Mouse (Mus musculus): ENCODE data around the gene 5730480H06Rik. TPM values are rescaled to one million over a fixed set of nuclear protein-coding genes. Genes with fewer than 3 reads are reported as not detected.

5730480H06Rik gene
- polyA plus RNA-seq, 1 experiment from 2014 or later, result 26.7 TPM

DNA sequence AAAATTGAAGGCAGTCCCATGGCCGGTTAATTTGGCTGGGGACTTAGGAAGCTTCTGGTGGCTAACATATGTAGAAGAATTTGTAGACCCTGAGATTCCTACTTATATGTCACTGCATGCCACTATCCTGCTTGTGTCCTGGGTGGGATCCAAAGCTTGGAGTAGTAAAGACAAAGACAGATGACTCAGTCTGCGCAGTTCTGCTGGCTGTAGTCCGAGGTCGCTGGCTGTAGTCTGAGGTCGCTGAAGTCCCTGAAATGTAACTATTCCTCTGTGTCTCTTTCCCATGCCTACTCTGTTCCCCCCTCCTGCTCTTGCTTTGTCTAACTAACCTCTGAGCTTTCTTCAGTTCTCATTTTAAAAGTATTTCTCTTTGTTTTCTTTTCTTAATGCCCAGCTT lies 82.6 kb downstream of the 5730480H06Rik start:
- Histone ChIP-seq H3K9ac (ENCODE audit: low read length) (no peak overlapping the region), H3K4me3 (ENCODE audit: low read depth, low read length) (no peak overlapping the region), H3K9me3 (ENCODE audit: control insufficient read depth, low read length) (no peaks in the 10 kb centered on the region), H3K4me2 (no peak overlapping the region), H3K27me3 (ENCODE audit: control insufficient read depth, insufficient read depth, low read length) (no peaks in the 10 kb centered on the region), H3K4me1 (ENCODE audit: control insufficient read depth, insufficient read depth, low read length) (no peaks in the 10 kb centered on the region), H3K36me3 (ENCODE audit: control insufficient read depth, insufficient read depth, low read length) (no peaks in the 10 kb centered on the region), H3K27ac (ENCODE audit: low read depth, low read length) (no peak overlapping the region)
- WGBS, result 72% methylated on average over 5 of the region's 5 CpGs
- no peak for DNase-seq (ENCODE audit: low spot score, missing footprints)
- ATAC-seq (ENCODE audit: low FRiP score), result no peak

DNA sequence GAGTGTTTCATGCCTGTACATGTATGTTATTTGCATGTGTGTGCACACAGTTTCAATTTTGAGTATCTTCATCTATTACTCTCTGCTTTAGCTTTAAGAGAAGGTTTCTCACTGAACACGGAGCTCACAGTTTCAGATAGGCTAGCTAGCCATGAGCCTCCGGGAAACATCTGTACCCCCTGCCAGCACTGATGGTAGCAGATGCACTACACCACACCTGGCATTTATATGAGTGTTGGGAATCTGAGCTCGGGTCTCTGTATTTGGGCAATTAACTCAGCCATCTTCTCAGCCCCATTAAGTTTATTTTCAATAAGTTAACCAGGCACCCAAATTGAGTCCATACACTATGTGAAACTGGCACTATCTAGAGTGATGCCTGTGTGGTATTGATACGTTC lies 83.7 kb downstream of the 5730480H06Rik start:
- Histone ChIP-seq H3K27ac (ENCODE audit: low read depth, low read length) (no peak overlapping the region), H3K4me1 (ENCODE audit: control insufficient read depth, insufficient read depth, low read length) (no peaks in the 10 kb centered on the region), H3K27me3 (ENCODE audit: control insufficient read depth, insufficient read depth, low read length) (no peaks in the 10 kb centered on the region), H3K4me3 (ENCODE audit: low read depth, low read length) (no peak overlapping the region), H3K9ac (ENCODE audit: low read length) (no peak overlapping the region), H3K4me2 (no peak overlapping the region), H3K36me3 (ENCODE audit: control insufficient read depth, insufficient read depth, low read length) (no peaks in the 10 kb centered on the region), H3K9me3 (ENCODE audit: control insufficient read depth, low read length) (no peaks in the 10 kb centered on the region)
- ATAC-seq (ENCODE audit: low FRiP score) (no peak), DNase-seq (ENCODE audit: low spot score, missing footprints) (no peak)
- WGBS, result 87% methylated on average over 4 of the region's 4 CpGs

DNA sequence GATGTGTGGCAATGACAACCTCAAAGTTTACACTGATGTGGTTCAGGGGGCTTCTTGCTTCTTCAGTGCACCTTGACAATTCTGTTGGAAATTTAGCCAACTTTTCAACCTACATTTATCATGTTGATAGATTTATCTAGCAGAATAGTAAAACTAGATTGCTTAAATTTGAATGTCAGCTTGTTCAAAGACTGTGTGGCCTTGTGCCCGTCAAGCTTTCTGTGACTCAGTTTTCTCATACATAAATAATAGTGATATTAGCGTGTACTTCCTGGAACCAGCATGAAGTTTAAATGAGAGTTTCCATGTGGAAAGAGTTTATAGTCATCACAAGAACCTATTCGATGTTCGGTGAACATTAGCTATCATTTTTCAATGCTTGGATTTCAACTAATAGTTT lies 84.5 kb downstream of the 5730480H06Rik start:
- Histone ChIP-seq H3K4me2 (no peak overlapping the region), H3K36me3 (ENCODE audit: control insufficient read depth, insufficient read depth, low read length) (no peaks in the 10 kb centered on the region), H3K4me3 (ENCODE audit: low read depth, low read length) (no peak overlapping the region), H3K4me1 (ENCODE audit: control insufficient read depth, insufficient read depth, low read length) (no peaks in the 10 kb centered on the region), H3K9me3 (ENCODE audit: control insufficient read depth, low read length) (no peaks in the 10 kb centered on the region), H3K27ac (ENCODE audit: low read depth, low read length) (no peak overlapping the region), H3K27me3 (ENCODE audit: control insufficient read depth, insufficient read depth, low read length) (no peaks in the 10 kb centered on the region), H3K9ac (ENCODE audit: low read length) (no peak overlapping the region)
- DNase-seq (ENCODE audit: low spot score, missing footprints) (no peak), ATAC-seq (ENCODE audit: low FRiP score) (no peak)
- WGBS, result 97% methylated on average over 4 of the region's 4 CpGs

DNA sequence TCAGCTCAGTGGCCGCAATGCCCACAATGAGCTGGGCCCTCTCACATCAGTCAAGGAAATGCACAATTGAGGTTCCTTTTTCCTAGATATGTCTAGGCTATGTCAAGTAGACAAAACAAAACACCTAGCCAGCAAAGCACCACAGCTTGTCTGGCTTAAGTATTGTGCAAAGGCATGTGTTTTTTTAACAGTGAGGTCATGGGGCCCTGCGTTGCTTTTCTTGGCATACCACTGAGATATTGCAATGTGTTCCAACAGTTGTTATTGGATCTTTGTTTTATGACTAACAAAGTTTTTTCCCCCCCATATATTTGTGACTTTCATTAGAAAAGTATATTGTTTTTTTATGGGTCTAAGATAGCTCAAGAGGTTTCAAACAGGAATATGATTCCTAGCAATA lies 92.0 kb downstream of the 5730480H06Rik start:
- no peaks in the 10 kb centered on the region for H3K36me3 ChIP-seq (ENCODE audit: control insufficient read depth, insufficient read depth, low read length)
- ATAC-seq (ENCODE audit: low FRiP score) (no peak), DNase-seq (ENCODE audit: low spot score, missing footprints) (no peak)
- no peak overlapping the region for H3K4me3 ChIP-seq (ENCODE audit: low read depth, low read length)
- no peaks in the 10 kb centered on the region for H3K4me1 ChIP-seq (ENCODE audit: control insufficient read depth, insufficient read depth, low read length)
- WGBS, result 83% methylated on average over 2 of the region's 2 CpGs
- H3K9me3 ChIP-seq (ENCODE audit: control insufficient read depth, low read length), result no peaks in the 10 kb centered on the region
- H3K27me3 ChIP-seq (ENCODE audit: control insufficient read depth, insufficient read depth, low read length), result no peaks in the 10 kb centered on the region
- no peak overlapping the region for H3K27ac ChIP-seq (ENCODE audit: low read depth, low read length)
- no peak overlapping the region for H3K9ac ChIP-seq (ENCODE audit: low read length)
- H3K4me2 ChIP-seq, result no peak overlapping the region

DNA sequence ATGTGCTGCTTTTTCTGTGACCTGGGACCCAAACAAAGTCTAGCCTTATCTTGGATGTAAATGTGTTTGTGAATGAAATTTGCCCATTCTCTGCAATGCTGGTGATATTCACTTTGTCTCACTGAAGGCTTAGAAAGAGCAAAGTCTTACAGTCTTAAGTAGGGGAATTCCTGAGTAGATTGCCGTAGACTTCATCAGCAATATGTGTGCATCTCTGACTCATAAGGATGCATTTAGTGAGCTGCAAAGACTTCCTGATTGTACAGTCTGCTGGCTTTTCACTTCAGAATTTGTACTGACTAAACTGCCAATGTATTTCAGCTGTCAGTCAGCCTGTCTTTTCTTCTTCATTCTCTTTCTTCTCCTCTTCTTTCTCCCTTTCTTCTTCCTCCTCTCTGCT lies 94.2 kb downstream of the 5730480H06Rik start:
- no peak for ATAC-seq (ENCODE audit: low FRiP score)
- Histone ChIP-seq H3K27me3 (ENCODE audit: control insufficient read depth, insufficient read depth, low read length) (no peaks in the 10 kb centered on the region), H3K9ac (ENCODE audit: low read length) (no peak overlapping the region), H3K4me1 (ENCODE audit: control insufficient read depth, insufficient read depth, low read length) (no peaks in the 10 kb centered on the region), H3K27ac (ENCODE audit: low read depth, low read length) (no peak overlapping the region), H3K36me3 (ENCODE audit: control insufficient read depth, insufficient read depth, low read length) (no peaks in the 10 kb centered on the region), H3K4me2 (no peak overlapping the region), H3K9me3 (ENCODE audit: control insufficient read depth, low read length) (no peaks in the 10 kb centered on the region), H3K4me3 (ENCODE audit: low read depth, low read length) (no peak overlapping the region)
- 83% methylated on average over 1 of the region's 1 CpGs for WGBS
- DNase-seq (ENCODE audit: low spot score, missing footprints), result no peak

DNA sequence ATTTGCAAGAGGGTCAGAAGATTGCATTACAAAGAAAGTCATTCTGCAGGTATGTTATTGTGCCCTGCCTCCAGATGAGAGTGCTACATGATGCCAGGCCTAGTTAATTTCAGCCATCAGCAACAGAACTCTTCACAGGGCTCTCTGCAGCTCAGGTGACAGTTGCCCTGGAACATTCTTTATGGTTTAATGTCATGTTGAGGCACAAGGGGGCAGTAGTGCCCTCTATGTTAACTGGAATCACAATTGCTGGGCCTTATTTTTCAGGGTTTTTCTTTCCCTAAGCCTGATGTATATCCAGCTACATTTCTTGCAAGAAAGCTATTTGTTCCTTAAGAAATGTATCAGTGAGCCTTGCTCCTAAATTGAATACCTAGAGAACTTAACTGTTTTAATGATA lies 102.7 kb downstream of the 5730480H06Rik start:
- H3K4me2 ChIP-seq, result no peak overlapping the region
- no peaks in the 10 kb centered on the region for H3K27me3 ChIP-seq (ENCODE audit: control insufficient read depth, insufficient read depth, low read length)
- H3K4me1 ChIP-seq (ENCODE audit: control insufficient read depth, insufficient read depth, low read length), result no peaks in the 10 kb centered on the region
- H3K4me3 ChIP-seq (ENCODE audit: low read depth, low read length), result no peak overlapping the region
- H3K9ac ChIP-seq (ENCODE audit: low read length), result no peak overlapping the region
- no peaks in the 10 kb centered on the region for H3K9me3 ChIP-seq (ENCODE audit: control insufficient read depth, low read length)
- no peak overlapping the region for H3K27ac ChIP-seq (ENCODE audit: low read depth, low read length)
- DNase-seq (ENCODE audit: low spot score, missing footprints) (peak; percentile 91), ATAC-seq (ENCODE audit: low FRiP score) (peak; percentile 57; the same call in 1 of the 2 replicates)
- H3K36me3 ChIP-seq (ENCODE audit: control insufficient read depth, insufficient read depth, low read length), result no peaks in the 10 kb centered on the region

DNA sequence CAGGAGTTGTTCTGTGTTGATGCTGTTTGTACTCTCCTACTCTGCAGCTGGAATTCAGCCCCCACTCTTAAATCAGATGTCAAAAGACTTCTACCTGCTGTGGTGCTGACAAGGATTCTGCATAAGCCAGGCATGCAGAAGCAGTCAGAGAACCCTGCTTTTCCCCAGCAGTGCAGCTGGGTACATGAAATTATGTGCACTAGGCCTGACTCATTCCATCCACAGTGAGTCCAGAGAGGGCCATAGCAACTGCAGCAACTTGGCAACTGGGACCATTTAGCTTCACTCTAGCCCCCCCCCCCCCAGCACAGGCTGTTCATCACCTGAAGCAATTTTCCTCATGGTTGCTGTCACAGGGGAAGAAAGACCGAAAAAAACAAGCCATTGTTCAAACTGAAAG lies 121.1 kb downstream of the 5730480H06Rik start:
- 83% methylated on average over 1 of the region's 1 CpGs for WGBS
- Histone ChIP-seq H3K4me3 (ENCODE audit: low read depth, low read length) (no peak overlapping the region), H3K27ac (ENCODE audit: low read depth, low read length) (no peak overlapping the region), H3K9ac (ENCODE audit: low read length) (no peak overlapping the region), H3K9me3 (ENCODE audit: control insufficient read depth, low read length) (no peaks in the 10 kb centered on the region), H3K4me2 (no peak overlapping the region), H3K36me3 (ENCODE audit: control insufficient read depth, insufficient read depth, low read length) (no peaks in the 10 kb centered on the region), H3K4me1 (ENCODE audit: control insufficient read depth, insufficient read depth, low read length) (no peaks in the 10 kb centered on the region), H3K27me3 (ENCODE audit: control insufficient read depth, insufficient read depth, low read length) (no peaks in the 10 kb centered on the region)
- no peak for ATAC-seq (ENCODE audit: low FRiP score)
- DNase-seq (ENCODE audit: low spot score, missing footprints), result no peak

DNA sequence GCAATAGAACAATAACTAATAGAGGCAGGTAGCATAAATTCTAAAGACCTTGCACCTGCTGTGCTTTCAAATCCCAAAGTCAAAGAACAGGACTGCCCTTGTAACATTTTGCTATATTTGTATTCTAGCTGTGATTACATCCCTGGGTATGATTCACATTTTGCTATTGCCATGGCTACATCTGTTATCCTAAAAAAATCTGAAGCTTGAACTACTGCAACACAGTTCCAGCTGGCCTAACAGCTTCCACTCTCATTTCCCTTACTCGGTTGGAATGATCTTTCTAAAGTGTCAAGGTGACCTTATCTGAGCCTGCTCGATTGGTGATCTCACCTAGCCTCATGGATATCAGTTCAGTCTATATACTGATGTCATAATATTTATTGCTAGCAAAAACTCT lies 132.5 kb downstream of the 5730480H06Rik start:
- H3K4me1 ChIP-seq (ENCODE audit: control insufficient read depth, insufficient read depth, low read length), result no peaks in the 10 kb centered on the region
- H3K4me2 ChIP-seq, result no peak overlapping the region
- no peak overlapping the region for H3K27ac ChIP-seq (ENCODE audit: low read depth, low read length)
- no peaks in the 10 kb centered on the region for H3K27me3 ChIP-seq (ENCODE audit: control insufficient read depth, insufficient read depth, low read length)
- no peaks in the 10 kb centered on the region for H3K9me3 ChIP-seq (ENCODE audit: control insufficient read depth, low read length)
- H3K36me3 ChIP-seq (ENCODE audit: control insufficient read depth, insufficient read depth, low read length), result no peaks in the 10 kb centered on the region
- no peak for ATAC-seq (ENCODE audit: low FRiP score)
- no peak overlapping the region for H3K9ac ChIP-seq (ENCODE audit: low read length)
- no peak for DNase-seq (ENCODE audit: low spot score, missing footprints)
- H3K4me3 ChIP-seq (ENCODE audit: low read depth, low read length), result no peak overlapping the region
- 84% methylated on average over 2 of the region's 2 CpGs for WGBS

All from midbrain, embryonic 11.5 days (tissue).